Mouse (Mus musculus): ENCODE data around the gene March2.

The March2 gene

DNA sequence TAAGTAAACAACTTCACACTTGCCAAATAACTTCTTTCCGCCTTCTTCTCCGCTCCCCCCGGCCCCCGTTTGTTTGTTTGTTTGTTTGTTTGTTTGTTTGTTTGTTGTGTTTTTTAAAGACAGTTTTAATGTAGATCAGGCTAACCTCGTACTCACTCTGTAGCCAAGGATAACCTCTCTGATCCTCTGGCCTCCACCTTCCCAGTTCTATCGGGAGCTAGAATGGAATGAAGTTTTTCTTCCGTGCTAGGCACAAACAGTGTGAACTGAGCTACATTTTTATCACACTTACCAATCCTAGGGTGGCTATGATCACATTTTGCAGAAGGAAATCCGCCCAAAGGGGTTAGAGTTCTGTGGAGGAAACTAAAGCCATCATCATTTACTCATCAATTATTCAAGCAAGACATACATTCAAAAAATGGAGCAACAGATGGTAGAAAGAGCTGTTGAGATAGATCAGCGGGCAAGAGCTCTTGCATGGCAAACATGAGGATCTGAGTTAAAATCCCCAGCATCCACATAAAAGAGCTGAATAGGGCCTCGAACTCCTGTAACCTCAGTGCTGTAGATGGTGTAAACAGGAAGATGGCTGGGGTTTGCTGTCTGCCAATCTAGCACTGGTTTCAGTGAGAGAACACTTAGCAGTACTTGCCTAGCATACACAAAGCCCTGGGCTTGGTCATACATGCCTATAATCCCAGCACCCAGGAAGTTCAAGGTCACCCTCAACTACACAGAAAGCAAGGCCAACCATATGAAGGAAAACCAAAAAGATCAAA lies 665 bp upstream of the March2 start:
- no peak for DNase-seq (ENCODE audit: low spot score in 2 of 2)

DNA sequence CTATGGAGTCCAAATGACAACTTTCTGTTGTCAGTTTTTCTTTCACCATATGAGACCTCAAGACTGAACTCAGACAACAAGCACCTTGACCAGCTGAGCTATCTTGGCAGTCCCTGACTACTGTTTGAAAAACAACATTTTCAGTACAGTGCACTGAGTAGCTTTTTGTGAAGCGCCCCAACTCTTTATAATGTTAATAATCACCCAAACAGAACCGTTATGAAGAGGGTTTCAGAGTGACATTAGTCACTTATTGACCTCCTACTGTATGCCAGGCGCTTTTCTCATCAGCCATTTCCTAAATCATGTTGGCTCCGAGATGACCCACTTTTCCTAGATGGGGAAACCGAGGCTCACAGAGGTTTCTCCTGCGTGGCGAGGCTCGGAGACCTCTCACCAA lies 488 bp downstream of the March2 start:
- no peak for DNase-seq (ENCODE audit: low spot score in 2 of 2)

DNA sequence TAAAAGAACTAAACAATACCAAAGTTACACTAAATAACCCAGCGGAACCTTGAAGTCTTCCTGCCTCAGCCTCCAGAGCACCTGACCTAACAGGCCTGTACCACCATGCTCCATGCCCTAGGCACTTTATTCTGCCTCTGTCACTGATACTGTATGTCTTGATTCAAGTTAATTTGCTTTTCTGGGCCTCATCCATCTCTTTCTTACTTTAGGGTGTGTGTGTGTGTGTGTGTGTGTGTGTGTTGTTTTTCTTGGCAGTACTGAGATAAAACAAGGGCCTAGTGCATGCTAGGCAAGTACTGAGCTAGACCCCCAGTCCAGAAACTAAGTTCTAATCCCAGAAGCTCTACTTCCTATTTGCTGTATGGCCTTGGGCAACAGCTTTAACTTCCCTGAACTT lies 1.2 kb downstream of the March2 start:
- no peak for DNase-seq (ENCODE audit: low spot score in 2 of 2)

DNA sequence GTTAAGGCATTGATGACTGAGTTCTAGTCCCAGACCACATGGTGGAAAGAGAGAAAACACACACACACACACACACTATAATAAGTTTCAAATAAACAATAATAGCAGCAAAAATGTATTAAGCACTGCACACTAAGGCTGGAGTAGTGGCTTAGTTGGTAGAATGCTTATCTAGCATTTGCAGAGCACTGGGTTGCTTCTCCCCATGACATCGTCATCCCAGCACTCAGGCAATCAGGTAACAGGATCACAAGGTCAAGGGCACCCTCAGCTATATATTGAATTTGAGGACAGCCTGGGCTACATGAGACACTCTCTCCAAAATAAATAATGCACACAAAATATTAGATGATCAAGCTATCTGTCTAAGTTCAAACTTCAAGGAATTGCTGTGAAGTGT lies 3.7 kb downstream of the March2 start:
- no peak for DNase-seq (ENCODE audit: low spot score in 2 of 2)

DNA sequence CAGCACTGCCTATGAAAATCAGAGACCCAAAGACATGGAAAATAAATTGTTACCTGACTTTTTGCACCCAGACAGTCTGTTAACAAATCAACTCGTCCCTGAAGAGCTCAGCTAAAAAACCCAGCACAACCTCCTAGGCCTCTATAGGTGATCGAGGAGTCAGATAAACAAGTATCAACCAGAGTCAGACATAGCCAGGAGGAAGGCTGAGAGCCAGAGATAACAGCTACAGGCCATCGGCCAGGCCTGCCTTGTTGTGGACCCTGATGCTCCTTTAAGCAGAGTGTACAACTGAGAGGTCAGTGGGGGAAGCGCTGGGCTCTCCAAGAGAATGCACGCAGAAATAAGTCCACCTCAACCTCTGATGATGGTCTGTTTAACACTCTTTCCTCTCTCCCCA lies 5.2 kb downstream of the March2 start:
- DNase-seq (ENCODE audit: low spot score in 2 of 2), result no peak

DNA sequence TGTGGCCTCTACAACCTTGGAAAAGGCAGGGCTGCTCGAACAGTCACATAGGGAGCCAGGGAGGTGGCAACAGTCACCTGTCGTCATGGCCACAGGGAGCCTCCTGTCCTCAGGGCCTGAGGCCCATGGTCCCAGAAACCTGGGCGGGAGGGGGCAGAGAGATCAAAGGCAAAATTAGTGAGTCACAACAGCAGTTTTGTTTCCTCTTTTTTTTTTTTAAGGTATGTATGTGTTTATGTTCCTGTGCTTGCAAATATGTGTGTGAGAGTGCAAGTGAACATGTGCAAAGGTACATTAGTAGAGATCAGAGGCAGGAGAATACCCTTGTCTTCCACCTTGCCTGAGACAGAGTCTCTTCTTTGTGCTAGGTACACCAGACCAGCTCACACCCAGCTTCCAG lies 8.6 kb downstream of the March2 start:
- no peak for DNase-seq (ENCODE audit: low spot score in 2 of 2)

DNA sequence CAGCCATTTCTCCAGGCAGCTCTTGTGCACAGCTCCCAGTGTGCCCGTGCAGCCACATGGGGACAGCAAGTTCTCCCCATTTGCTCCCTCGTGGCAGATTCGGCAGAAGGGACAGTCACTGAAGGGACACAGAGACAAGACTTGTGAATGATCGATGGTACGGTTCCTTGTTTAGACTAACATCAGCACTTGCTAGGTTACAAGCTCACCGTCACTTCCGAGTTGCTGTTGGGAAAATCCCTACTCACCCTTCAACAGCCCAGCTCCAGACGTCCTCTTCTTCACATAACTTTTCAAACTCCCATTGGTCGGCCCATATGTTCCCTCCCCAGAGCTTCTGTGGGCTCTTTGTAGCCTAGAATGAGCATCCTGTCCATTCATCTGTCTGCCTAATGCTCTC lies 15.4 kb downstream of the March2 start:
- DNase-seq (ENCODE audit: low spot score in 2 of 2), result no peak

DNA sequence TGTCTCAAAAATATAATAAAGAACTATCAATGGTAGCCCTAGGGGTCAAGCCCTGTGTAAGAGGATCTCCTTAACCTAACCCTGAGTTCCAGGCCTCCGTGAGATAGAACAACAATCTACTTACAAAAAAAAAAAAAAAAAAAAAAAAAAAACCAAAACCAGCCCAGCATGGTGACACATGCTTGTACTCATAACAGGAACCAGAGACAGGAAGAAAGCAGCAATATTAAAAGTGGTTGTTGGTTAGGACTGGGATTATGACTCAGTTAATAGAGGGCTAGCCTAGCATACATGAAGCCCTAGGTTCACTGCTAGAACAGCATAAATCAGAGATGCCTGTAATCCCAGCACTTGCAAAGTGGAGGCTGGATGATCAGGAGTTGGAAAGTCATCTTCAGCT lies 16.3 kb downstream of the March2 start:
- DNase-seq (ENCODE audit: low spot score in 2 of 2), result no peak

DNA sequence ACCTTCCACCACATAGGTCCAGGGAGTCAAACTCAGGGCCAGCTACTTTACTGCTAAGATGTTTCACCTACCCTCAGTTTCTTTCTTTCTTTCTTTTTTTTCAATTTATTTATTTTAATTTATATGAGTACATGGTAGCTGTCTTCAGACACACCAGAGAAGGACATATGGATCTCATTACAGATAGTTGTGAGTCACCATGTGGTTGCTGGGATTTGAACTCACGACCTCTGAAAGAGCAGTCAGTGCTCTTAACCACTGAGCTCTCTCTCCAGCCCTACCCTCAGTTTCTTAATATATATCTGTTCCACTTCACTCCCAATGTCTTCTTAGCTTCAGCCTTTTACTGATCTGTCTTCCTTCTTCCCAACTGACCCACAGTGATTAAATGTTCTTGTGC lies 23.0 kb downstream of the March2 start:
- DNase-seq (ENCODE audit: low spot score in 2 of 2), result no peak

DNA sequence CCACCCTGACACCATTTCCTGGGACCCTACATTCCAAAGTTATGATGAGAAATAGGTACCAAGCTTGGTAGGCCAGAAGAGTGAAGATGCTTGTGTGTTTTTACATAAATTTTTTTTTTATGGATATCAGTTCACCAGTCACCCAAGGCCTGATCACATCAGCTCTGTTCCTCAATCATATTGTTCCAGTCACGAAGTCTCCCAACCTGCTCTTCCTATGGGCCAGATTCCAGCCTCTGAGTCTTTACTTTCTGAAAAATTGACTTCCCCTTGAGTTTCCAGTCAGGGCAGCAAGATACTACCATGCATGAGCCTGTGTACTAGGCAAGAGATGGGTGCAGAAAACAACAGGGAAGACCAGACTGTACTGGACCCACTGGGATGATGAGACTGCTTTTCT lies 31.7 kb downstream of the March2 start, which contains the start of gene Hnrnpm:
TSS of gene Hnrnpm (minus strand) at position 101 of the 400 bp plus-strand sequence.
- no peak for DNase-seq (ENCODE audit: low spot score in 2 of 2)

DNA sequence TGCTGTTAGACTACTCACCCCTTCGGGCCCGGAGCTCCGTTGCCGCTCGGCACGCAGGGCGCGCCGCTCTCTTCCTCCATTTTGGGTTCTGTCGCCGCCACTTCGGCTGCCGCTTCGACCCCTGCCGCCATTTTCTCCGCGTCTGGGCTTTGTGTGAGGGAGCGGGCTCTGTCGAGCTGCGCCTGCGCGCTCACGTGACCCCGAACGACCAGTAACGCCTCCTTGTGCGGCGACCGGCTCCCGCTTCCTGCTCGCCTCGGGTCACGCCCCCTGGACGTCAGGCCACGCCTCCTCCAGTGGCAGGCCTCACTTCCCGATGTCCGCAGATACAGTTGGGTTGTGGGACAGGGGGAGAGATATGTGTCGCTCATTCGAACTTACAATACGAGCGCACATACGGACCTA lies 33.2 kb downstream of the March2 start:
- peak; percentile 95 to 97 for DNase-seq (ENCODE audit: low spot score in 2 of 2)

DNA sequence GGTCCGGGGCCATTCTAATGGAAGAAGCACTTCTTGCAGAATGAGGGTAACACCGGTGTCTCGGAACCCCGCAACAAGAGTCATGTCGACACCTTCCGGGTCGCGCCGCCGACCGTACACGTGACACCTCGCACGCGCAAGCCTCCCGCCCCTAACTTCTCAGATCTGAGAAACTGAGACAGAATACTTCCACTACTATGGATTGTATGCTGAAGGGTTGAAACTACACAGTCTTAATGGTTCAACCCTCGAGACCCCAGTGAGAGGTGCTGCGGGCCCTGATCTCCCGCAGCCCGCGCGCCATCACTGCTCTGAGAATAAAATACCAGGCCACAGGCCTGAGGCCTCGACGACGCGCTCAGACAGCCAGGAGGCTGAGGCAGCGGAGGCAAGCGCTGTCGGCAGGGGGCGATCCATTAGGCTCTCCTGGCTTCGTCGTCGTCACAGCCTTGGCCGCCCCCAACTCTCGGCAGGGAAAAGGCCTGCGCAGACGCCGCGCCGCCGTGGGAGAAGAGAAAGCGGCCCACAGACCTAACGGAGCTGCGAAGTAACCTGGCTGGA lies 33.7 kb downstream of the March2 start:
- DNase-seq (ENCODE audit: low spot score in 2 of 2), result peak; percentile 68

DNA sequence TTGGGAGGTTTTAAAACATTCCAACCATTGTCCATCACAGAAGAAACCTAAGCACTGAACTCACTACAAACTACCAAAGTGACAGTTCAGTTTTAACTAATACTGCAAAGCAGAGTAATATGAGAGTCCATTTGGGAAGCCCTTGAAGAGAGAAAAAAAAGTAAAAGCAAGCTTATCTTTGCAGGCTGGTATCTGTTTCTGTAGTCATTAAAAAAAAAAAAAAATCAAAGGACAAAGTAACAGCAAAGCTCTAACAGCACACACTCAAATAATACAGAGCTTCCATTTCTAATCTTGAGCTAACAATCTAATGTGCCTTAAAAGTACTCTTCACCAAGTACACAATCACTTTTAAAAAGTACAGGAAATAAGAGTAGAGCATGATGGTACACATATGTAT lies 36.7 kb downstream of the March2 start:
- DNase-seq (ENCODE audit: low spot score in 2 of 2), result no peak

DNA sequence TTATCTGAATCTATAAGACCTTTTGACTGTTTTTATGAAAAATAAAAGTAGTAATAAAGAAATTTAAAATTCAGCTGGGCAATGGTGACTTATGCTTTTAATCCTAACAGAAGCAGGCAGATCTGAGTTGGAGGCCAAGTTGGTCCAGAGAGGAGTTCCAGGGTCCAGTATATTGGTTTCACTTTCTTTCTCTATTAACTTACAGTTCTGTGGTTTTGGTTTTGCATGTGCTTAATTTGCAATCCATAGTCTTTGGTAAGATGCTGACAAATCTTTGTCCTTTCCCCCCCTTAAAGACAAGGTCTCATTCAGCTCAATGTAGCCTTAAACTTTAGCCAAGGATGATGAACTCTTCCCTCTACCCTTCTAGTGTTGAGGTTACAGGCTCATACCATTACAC lies 39.7 kb downstream of the March2 start:
- no peak for DNase-seq (ENCODE audit: low spot score in 2 of 2)

DNA sequence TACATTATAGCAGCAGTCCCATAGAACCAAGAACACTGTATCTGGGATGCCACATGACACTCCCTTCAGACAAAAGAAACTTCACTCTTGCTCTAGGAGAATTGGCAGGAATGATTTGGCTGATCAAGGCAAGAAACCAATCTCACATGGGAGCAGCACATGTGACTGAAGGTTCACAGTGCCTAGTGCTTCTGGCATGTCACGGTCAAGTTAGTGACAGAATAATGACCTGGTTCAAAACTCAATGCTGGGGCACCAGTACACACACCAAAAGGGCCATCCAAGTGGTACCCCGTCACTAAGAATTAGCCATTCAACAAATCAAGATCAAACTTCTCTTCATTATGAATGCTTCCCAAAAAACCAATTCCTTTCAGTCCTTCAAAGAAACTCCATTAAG lies 42.4 kb downstream of the March2 start:
- no peak for DNase-seq (ENCODE audit: low spot score in 2 of 2)

DNA sequence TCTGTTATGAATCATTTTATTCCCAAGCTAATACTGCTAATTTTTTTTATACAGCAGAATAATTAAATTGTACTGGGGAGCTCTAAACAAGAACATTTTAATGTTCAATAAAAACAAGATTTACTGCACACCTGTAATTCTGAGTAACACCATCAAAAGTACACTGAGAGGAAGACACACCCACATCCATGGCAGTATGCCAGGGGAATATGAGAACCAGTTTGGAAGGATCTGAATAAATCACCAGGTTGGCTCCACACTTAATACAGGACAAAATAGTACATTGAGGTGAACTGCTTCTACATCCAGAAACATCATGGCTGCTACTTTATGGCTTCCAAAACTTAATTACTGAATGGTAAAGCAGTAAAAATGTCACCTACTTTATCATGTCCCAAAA lies 43.0 kb downstream of the March2 start:
- no peak for DNase-seq (ENCODE audit: low spot score in 2 of 2)

DNA sequence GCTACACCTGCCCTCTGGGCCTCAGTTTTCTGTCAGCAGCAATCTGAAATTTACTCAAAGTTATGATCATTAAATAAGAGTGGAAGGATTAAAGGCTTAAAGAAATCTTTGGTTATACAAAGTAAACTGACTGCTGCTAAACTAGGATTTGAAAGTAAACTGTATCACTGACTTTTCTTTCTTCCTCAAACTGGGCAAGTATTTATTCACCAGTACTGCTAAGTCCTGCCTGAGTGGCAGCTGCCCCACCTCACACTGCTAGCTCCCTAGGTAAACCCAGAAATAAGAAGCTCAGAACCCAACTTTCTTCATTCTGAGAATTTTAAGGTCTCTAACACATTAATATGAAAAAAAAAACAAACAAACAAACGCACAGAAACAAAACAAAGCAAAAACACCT lies 44.6 kb downstream of the March2 start:
- DNase-seq (ENCODE audit: low spot score in 2 of 2), result no peak

DNA sequence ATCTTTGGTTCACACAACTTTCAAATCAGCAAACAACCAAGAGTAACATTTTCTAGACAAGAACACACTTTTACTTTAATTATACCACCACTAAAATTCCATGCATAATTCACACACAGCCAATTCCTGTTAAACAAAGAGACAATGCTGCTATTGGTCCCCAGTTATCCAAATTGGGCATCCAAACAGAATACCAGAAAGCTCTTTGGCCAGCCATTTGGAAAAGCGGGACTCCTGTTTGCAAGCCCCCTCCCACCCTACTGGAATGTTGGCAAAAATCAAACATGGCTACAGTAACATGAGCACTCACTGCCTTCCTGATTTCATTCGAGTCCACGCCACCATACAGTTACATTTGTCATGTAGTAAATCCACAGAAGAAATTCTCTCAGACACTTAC lies 48.8 kb downstream of the March2 start:
- DNase-seq (ENCODE audit: low spot score in 2 of 2), result no peak

DNA sequence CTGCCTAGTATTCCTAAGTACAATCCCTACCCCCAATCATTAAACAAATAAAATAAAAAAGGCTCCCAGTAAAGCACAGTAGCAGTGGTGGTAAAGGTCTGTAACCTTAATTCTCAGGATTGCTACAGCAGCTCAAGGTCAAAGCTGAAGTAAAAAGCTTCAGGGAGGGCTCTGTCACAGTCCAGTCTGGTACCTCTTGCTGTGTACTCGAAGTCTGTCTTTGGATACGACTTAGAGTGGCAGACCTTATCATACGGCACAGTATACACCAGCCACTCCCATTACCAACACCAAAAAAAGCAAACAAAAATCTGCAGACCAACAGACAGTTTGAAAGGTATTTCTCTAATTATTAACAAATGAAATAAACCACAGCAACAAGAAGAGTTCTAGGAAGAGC lies 51.7 kb downstream of the March2 start:
- DNase-seq (ENCODE audit: low spot score in 2 of 2), result no peak

DNA sequence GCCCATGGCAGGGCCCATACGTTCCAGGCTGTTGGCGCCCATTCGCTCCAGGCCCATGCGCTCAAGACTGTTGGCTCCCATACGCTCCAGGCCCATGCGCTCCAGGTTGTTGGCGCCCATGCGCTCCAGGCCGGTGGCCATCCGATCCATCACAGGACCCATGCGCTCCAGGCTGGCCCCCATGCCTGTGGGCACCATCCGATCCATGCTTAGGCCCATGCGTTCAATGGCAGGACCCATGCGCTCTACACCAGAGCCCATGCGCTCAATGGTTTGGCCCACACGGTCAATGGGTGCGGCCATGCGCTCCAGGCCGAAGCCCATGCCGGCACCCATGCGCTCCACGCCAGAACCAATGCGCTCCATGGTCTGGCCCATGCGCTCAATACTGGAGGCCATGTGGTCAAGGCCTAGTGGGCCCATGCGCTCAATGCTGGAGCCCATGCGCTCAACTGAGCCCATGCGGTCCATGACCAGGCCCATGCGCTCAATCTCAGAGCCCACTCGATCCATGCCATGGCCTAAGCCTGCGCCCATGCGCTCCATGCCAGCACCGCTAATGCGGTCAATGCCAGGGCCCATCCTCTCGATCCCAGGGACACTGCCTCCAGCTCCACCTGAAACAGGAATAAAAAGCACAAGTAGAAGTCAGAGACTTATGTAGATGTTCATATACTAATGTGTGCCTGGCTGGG lies 68.5 kb downstream of the March2 start:
- no peak for DNase-seq (ENCODE audit: low spot score in 2 of 2)

DNA sequence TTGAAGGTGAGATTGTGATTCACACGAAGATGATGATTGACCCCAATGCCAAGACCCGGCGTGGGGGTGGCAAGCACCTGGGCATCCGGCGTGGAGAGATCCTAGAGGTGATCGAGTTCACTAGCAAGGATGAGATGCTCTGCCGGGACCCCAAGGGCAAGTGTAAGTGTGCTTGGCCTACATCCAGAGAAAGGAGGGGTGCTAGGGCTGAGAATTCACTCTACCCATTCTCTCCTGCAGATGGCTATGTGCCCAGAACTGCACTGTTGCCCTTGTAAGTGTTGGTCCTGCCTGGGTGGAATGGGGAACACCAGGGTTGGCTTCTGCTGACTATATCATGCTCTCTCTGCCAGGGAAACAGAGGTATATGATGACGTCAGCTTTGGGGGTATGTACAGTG lies 73.4 kb downstream of the March2 start:
- no peak for DNase-seq (ENCODE audit: low spot score in 2 of 2)

DNA sequence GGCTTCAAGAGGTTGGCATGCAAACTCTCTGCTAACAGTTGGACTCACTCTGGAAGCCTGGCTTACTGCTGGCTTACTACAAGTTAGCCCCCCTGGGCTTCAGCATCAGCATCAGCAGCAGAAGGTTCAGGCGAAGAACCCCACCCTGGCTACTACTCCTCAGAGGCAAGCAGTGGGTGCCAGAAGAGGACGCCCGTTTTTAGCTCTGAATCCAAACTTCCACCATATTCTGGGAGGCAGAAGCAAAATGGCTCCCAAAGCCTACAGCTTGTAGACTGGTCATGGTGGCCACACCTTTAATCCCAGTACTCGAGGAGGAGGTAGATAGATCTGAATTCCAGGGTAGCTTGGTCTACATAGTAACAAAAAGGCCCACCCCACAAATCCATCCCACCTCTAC lies 74.4 kb downstream of the March2 start:
- DNase-seq (ENCODE audit: low spot score in 2 of 2), result no peak

DNA sequence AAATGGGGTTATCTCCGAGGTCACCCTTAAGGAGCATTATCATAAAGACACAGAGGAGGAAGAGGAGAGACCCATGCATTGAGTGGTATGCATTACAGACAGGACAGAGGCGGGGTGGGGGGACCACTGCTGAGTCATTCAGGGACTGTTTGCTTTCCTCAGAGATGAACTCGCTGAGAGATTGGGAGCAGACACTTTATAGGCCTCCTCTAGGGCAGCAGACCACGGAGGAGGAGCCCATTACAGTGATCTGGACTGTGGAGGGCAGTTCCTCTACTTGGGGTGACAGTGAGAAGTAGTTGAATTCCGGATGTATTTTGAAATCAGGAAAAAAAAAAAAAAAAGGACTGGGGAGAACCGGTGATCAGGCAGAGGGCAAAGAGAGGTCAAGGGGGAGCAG lies 78.7 kb downstream of the March2 start:
- DNase-seq (ENCODE audit: low spot score in 2 of 2), result no peak

All from frontal cortex, postnatal 14 days (tissue).